Mouse (Mus musculus) liver, embryonic 14 days (tissue): ENCODE measurements around the gene Brs3. TPM values are rescaled to one million over a fixed set of nuclear protein-coding genes. Genes with fewer than 3 reads are reported as not detected.

ENCODE experiments used
- polyA plus RNA-seq: library from polyadenylated mRNA; depleted of rRNA; stranded (reverse); fragments of >200 nt; gene quantifications from 2 replicates; pipeline ENCODE4 v1.2.3, GENCODE M21; 2012; rRNA removed

The Brs3 gene
- polyA plus RNA-seq: not detected in 2 replicates

GRCm38 (mm10) chrX:57042774-57043173 lies at the start of gene Brs3:
Gene Brs3, plus strand, starts transcription at chrX:57043074.

GRCm38 (mm10) chrX:57053174-57053992 lies 10.5 kb downstream of the Brs3 start, which contains the start of gene Htatsf1:
Gene Htatsf1, plus strand, starts transcription at chrX:57053583.

GRCm38 (mm10) chrX:57087806-57088205 lies 44.9 kb downstream of the Brs3 start, which contains the start of gene Vgll1:
Gene Vgll1, plus strand, starts transcription at chrX:57088106.

Other genes with a start within 250 kb of the Brs3 start
- gene Map7d3, start 220.7 kb upstream of the Brs3 start, polyA plus RNA-seq: 0.10 and 0.15 TPM in 2 replicates
- not detected in 2 replicates for gene Adgrg4, start 172.9 kb upstream of the Brs3 start, polyA plus RNA-seq
- 12.8 and 13.8 TPM in 2 replicates for gene Htatsf1, start 10.5 kb downstream of the Brs3 start, polyA plus RNA-seq
- gene Vgll1, start 45.0 kb downstream of the Brs3 start, polyA plus RNA-seq: 0.02 TPM in 1 of 2 replicates, not detected in the other
- gene Cd40lg, start 169.1 kb downstream of the Brs3 start, polyA plus RNA-seq: not detected in 2 replicates